Mouse (Mus musculus) left cerebral cortex, adult 2 months (tissue): ENCODE results near the gene Stk32b. TPM values are rescaled to one million over a fixed set of nuclear protein-coding genes. Genes with fewer than 3 reads are reported as not detected.

ENCODE experiments used
- DNase-seq, 2 experiments: peaks; one replicate each; pipeline ENCODE4 v3.0.0; 2021 to 2022; ENCODE audit warnings: low spot score in 2 of 2, mixed read lengths in 1 of 2; ENCODE audit errors: extremely low spot score in 1 of 2
- H3K27ac ChIP-seq: fragments of 200-600 bp; 2 replicates; pipeline ENCODE4 v1.8.1; 2022
- H3K4me3 ChIP-seq: fragments of 200-600 bp; 2 replicates; pipeline ENCODE4 v1.8.1; 2022
- CTCF ChIP-seq: fragments of 200-600 bp; IDR thresholded peaks from 2 replicates; pipeline ENCODE4 v1.8.1; 2022; ENCODE audit warnings: antibody characterized with exemption, mild to moderate bottlenecking, moderate library complexity
- intact Hi-C: fragments of 180-260 bp; cut with DNase I; formaldehyde crosslinking; loops from one replicate; pipeline ENCODE4 v1.15.1; 2025
- total RNA-seq, 2 experiments: library from RNA; stranded (reverse); gene quantifications; 2 replicates each; pipeline ENCODE4 v1.2.3; 2021

Gene Stk32b
- total RNA-seq, 2 experiments from 2014 or later = 1.8 to 2.5 TPM

GRCm38 (mm10) chr5:37720670-37721069 lies 3.7 kb upstream of the Stk32b start:
- TF ChIP-seq CTCF = no peak
- Histone ChIP-seq H3K4me3 (no peak overlapping the region), H3K27ac (no peak overlapping the region)
- intact Hi-C loops = no loop called here
- no peak for DNase-seq

- intact Hi-C loops = loop anchor here (1.0 to 5.0 kb wide), 2 partner anchors 285 to 419 kb away; no protein-coding TSS in a partner anchor
- no peak overlapping the region for H3K27ac ChIP-seq
- peak overlapping the region; percentile 38 for H3K4me3 ChIP-seq
- peak; percentile 57 to 59 for DNase-seq
- peak; percentile 73 for TF ChIP-seq CTCF
These were observed 503 bp upstream of the Stk32b start for GRCm38 (mm10) chr5:37717384-37717963.

GRCm38 (mm10) chr5:37709257-37709904 lies 7.6 kb downstream of the Stk32b start:
- H3K27ac ChIP-seq = no peak overlapping the region
- intact Hi-C loops = no loop called here
- DNase-seq = no peak
- H3K4me3 ChIP-seq = no peak overlapping the region
- TF ChIP-seq CTCF = no peak

- Histone ChIP-seq H3K27ac (no peak overlapping the region), H3K4me3 (no peak overlapping the region)
- peak; percentile 30 for TF ChIP-seq CTCF
- DNase-seq = no peak
- intact Hi-C loops = no loop called here
These were observed 8.8 kb downstream of the Stk32b start for GRCm38 (mm10) chr5:37708124-37708523.

GRCm38 (mm10) chr5:37704962-37705361 lies 12.0 kb downstream of the Stk32b start:
- no peak overlapping the region for H3K27ac ChIP-seq
- TF ChIP-seq CTCF = no peak
- intact Hi-C loops = no loop called here
- DNase-seq = no peak
- no peak overlapping the region for H3K4me3 ChIP-seq

GRCm38 (mm10) chr5:37699757-37700156 lies 17.2 kb downstream of the Stk32b start:
- intact Hi-C loops = no loop called here
- no peak overlapping the region for H3K4me3 ChIP-seq
- H3K27ac ChIP-seq = no peak overlapping the region
- no peak for TF ChIP-seq CTCF
- DNase-seq = peak in 1 of 2 experiments; percentile 18

GRCm38 (mm10) chr5:37697286-37697685 lies 19.7 kb downstream of the Stk32b start:
- TF ChIP-seq CTCF = no peak
- peak; percentile 26 to 36 for DNase-seq
- Histone ChIP-seq H3K4me3 (no peak overlapping the region), H3K27ac (no peak overlapping the region)
- intact Hi-C loops = no loop called here

- TF ChIP-seq CTCF = no peak
- DNase-seq = no peak
- no peak overlapping the region for H3K4me3 ChIP-seq
- no peak overlapping the region for H3K27ac ChIP-seq
- intact Hi-C loops = no loop called here
These were observed 21.2 kb downstream of the Stk32b start for GRCm38 (mm10) chr5:37695773-37696172.

- no peak for TF ChIP-seq CTCF
- Histone ChIP-seq H3K4me3 (no peak overlapping the region), H3K27ac (no peak overlapping the region)
- intact Hi-C loops = no loop called here
- no peak for DNase-seq
These were observed 24.2 kb downstream of the Stk32b start for GRCm38 (mm10) chr5:37692759-37693158.

- intact Hi-C loops = no loop called here
- Histone ChIP-seq H3K27ac (no peak overlapping the region), H3K4me3 (no peak overlapping the region)
- TF ChIP-seq CTCF = no peak
- peak; percentile 14 to 17 for DNase-seq
These were observed 46.2 kb downstream of the Stk32b start for GRCm38 (mm10) chr5:37670781-37671180.

- Histone ChIP-seq H3K4me3 (no peak overlapping the region), H3K27ac (no peak overlapping the region)
- DNase-seq = no peak
- TF ChIP-seq CTCF = no peak
- intact Hi-C loops = no loop called here
These were observed 52.0 kb downstream of the Stk32b start for GRCm38 (mm10) chr5:37664962-37665361.

- H3K27ac ChIP-seq = no peak overlapping the region
- DNase-seq = no peak
- TF ChIP-seq CTCF = no peak
- H3K4me3 ChIP-seq = no peak overlapping the region
- intact Hi-C loops = no loop called here
These were observed 57.8 kb downstream of the Stk32b start for GRCm38 (mm10) chr5:37659177-37659576.

GRCm38 (mm10) chr5:37657741-37658140 lies 59.2 kb downstream of the Stk32b start:
- H3K4me3 ChIP-seq = no peak overlapping the region
- no peak for TF ChIP-seq CTCF
- no peak overlapping the region for H3K27ac ChIP-seq
- peak in 1 of 2 experiments; percentile 16 for DNase-seq
- intact Hi-C loops = no loop called here
